Mouse (Mus musculus) limb, embryonic 14.5 days (tissue): Measurements from ENCODE around the gene Twnk. TPM values are rescaled to one million over a fixed set of nuclear protein-coding genes. Genes with fewer than 3 reads are reported as not detected.
A peak's percentile ranks its signal among the peaks of the same experiment; 100 is the strongest.

Source experiments
- ATAC-seq: fragments of 200-750 bp; cut with Nextera tagmentation; 2 replicates; pipeline ENCODE4 v1.8.0; 2017; ENCODE audit warnings: low read depth, moderate number of reproducible peaks, moderate TSS enrichment; ENCODE audit not compliant: low FRiP score
- DNase-seq: peaks from one replicate; pipeline ENCODE4 v3.0.0-alpha.2; 2015; ENCODE audit warnings: low spot score
- H3K27ac ChIP-seq: fragments of 300-500 bp; sonication (generic); replicated peaks from 2 replicates; pipeline ENCODE4 v1.5.1; 2014; ENCODE audit warnings: low read depth, mild to moderate bottlenecking, low read length, moderate library complexity, mixed read lengths
- H3K27me3 ChIP-seq: fragments of 300-500 bp; sonication (generic); 2 replicates; pipeline ENCODE4 v1.6.1; 2014; ENCODE audit warnings: low read length, mixed read lengths; ENCODE audit not compliant: control insufficient read depth, insufficient read depth
- H3K36me3 ChIP-seq: fragments of 300-500 bp; sonication (generic); 2 replicates; pipeline ENCODE4 v1.6.1; 2014; ENCODE audit warnings: mild to moderate bottlenecking, low read length, moderate library complexity, mixed read lengths; ENCODE audit not compliant: control insufficient read depth, insufficient read depth
- H3K4me1 ChIP-seq: fragments of 300-500 bp; sonication (generic); 2 replicates; pipeline ENCODE4 v1.6.1; 2014; ENCODE audit warnings: antibody characterized with exemption, low read length, mixed read lengths; ENCODE audit not compliant: control insufficient read depth, insufficient read depth
- H3K4me2 ChIP-seq: fragments of 300-500 bp; sonication (generic); replicated peaks from 2 replicates; pipeline ENCODE4 v1.6.1; 2014; ENCODE audit warnings: low read depth, mild to moderate bottlenecking, low read length, moderate library complexity; ENCODE audit not compliant: severe bottlenecking
- H3K4me3 ChIP-seq: fragments of 300-500 bp; sonication (generic); replicated peaks from 2 replicates; pipeline ENCODE4 v1.5.1; 2014; ENCODE audit warnings: low read length
- H3K9ac ChIP-seq: fragments of 300-500 bp; sonication (generic); 2 replicates; pipeline ENCODE4 v1.6.1; 2014; ENCODE audit warnings: mild to moderate bottlenecking, low read depth, low read length, moderate library complexity; ENCODE audit not compliant: severe bottlenecking
- H3K9me3 ChIP-seq: fragments of 300-500 bp; sonication (generic); 2 replicates; pipeline ENCODE4 v1.6.1; 2016; ENCODE audit warnings: low read length; ENCODE audit not compliant: control insufficient read depth
- POLR2A ChIP-seq: fragments of 200-500 bp; IDR thresholded peaks from 2 replicates; pipeline ENCODE4 v1.8.0; 2012; ENCODE audit warnings: inconsistent platforms, mild to moderate bottlenecking, moderate library complexity, borderline replicate concordance; ENCODE audit not compliant: insufficient read depth, insufficient read length; ENCODE audit errors: extremely low read depth
- WGBS: fragments of 180-500 bp; shearing (Covaris S2); extraction: QIAGEN DNeasy Blood & Tissue Kit; methylation state at CpG from one replicate; pipeline ENCODE4 v1.1.7; 2014; 5-methylcytosine and 5-hydroxymethylcytosine counted together
- polyA plus RNA-seq, 2 experiments: library from polyadenylated mRNA; depleted of rRNA in 1 of 2; stranded (reverse) in 1 of 2; unstranded in 1 of 2; fragments of >200 nt; fragmentation: Nextera tagmentation in 1 of 2; extraction: Ambion mirVana in 1 of 2; gene quantifications; 2 replicates each; pipeline versions ENCODE4 v1.2.1 to v1.2.3; 2012 to 2014

The Twnk gene
- polyA plus RNA-seq, 2 experiments: 13.3 to 15.9 TPM

DNA sequence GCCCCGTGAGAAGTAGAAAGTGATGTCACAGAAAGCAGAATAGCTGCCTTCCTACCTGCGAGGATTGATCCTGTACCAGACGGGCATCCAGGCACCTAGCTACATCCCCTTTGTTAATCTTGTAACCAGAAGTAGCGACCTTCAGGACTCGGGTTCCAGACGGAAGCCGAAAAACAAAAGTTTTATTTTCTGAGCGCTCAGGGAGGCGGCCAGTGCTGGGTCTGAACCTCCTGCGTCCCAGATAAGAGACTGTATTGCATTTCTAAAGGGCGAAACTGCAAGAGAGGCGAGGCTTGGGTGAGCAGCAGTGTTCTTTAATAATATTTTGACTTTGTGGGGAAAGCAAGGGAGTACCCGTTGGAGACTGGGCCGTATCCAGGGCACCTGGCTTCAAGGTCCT, 53.4 kb downstream of the Twnk start:
- DNase-seq (no peak), ATAC-seq (no peak)
- H3K9ac ChIP-seq: peak overlapping the region; percentile 83
- WGBS: 1% methylated on average over 14 of the region's 14 CpGs
- peak overlapping the region; percentile 96 for H3K27ac ChIP-seq
- H3K27me3 ChIP-seq: peaks cover 2% of the 10 kb centered on the region; the same call in 1 of the 2 replicates
- H3K9me3 ChIP-seq: no peaks in the 10 kb centered on the region
- peak overlapping the region; percentile 84 for H3K4me2 ChIP-seq
- peaks cover 16% of the 10 kb centered on the region for H3K4me1 ChIP-seq
- H3K36me3 ChIP-seq: peaks cover 11% of the 10 kb centered on the region
- peak overlapping the region; percentile 63 for H3K4me3 ChIP-seq
- no peak for TF ChIP-seq POLR2A

Other genes starting within 250 kb of the Twnk start
- 0.05 and 0.10 TPM in 2 replicates for gene Pax2, start 249.6 kb upstream of the Twnk start, polyA plus RNA-seq (2012; rRNA removed)
- not detected in 2 replicates for gene Pax2, start 249.6 kb upstream of the Twnk start, polyA plus RNA-seq (2014; fragmentation: Nextera tagmentation; extraction: Ambion mirVana)
- gene Slf2, start 74.5 kb upstream of the Twnk start, polyA plus RNA-seq (2012; rRNA removed): 28.3 and 35.0 TPM in 2 replicates
- gene Slf2, start 74.5 kb upstream of the Twnk start, polyA plus RNA-seq (2014; fragmentation: Nextera tagmentation; extraction: Ambion mirVana): 39.1 and 41.6 TPM in 2 replicates
- gene Sema4g, start 16.6 kb upstream of the Twnk start, polyA plus RNA-seq (2012; rRNA removed): 61.3 and 79.8 TPM in 2 replicates
- gene Sema4g, start 16.6 kb upstream of the Twnk start, polyA plus RNA-seq (2014; fragmentation: Nextera tagmentation; extraction: Ambion mirVana): 5.4 and 7.3 TPM in 2 replicates
- gene Mrpl43, start 779 bp downstream of the Twnk start, polyA plus RNA-seq (2012; rRNA removed): 67.6 and 78.9 TPM in 2 replicates
- gene Mrpl43, start 779 bp downstream of the Twnk start, polyA plus RNA-seq (2014; fragmentation: Nextera tagmentation; extraction: Ambion mirVana): 55.0 and 61.3 TPM in 2 replicates
- 87.0 and 123 TPM in 2 replicates for gene Lzts2, start 8.8 kb downstream of the Twnk start, polyA plus RNA-seq (2012; rRNA removed)
- gene Lzts2, start 8.8 kb downstream of the Twnk start, polyA plus RNA-seq (2014; fragmentation: Nextera tagmentation; extraction: Ambion mirVana): 64.7 and 75.6 TPM in 2 replicates
- gene Pdzd7, start 40.1 kb downstream of the Twnk start, polyA plus RNA-seq (2012; rRNA removed): 0.85 and 0.99 TPM in 2 replicates
- 0.26 and 0.47 TPM in 2 replicates for gene Pdzd7, start 40.1 kb downstream of the Twnk start, polyA plus RNA-seq (2014; fragmentation: Nextera tagmentation; extraction: Ambion mirVana)
- gene Sfxn3, start 41.8 kb downstream of the Twnk start, polyA plus RNA-seq (2012; rRNA removed): 44.9 and 48.0 TPM in 2 replicates
- gene Sfxn3, start 41.8 kb downstream of the Twnk start, polyA plus RNA-seq (2014; fragmentation: Nextera tagmentation; extraction: Ambion mirVana): 30.5 and 32.5 TPM in 2 replicates
- gene Kazald1, start 69.6 kb downstream of the Twnk start, polyA plus RNA-seq (2012; rRNA removed): 20.5 and 22.9 TPM in 2 replicates
- gene Kazald1, start 69.6 kb downstream of the Twnk start, polyA plus RNA-seq (2014; fragmentation: Nextera tagmentation; extraction: Ambion mirVana): 31.1 and 33.1 TPM in 2 replicates
- gene Tlx1, start 145.0 kb downstream of the Twnk start, polyA plus RNA-seq (2012; rRNA removed): 0.68 and 0.82 TPM in 2 replicates
- gene Tlx1, start 145.0 kb downstream of the Twnk start, polyA plus RNA-seq (2014; fragmentation: Nextera tagmentation; extraction: Ambion mirVana): 0.18 and 0.55 TPM in 2 replicates
- gene Lbx1, start 230.1 kb downstream of the Twnk start, polyA plus RNA-seq (2012; rRNA removed): 2.7 and 3.9 TPM in 2 replicates
- gene Lbx1, start 230.1 kb downstream of the Twnk start, polyA plus RNA-seq (2014; fragmentation: Nextera tagmentation; extraction: Ambion mirVana): 1.4 and 2.2 TPM in 2 replicates